Mouse (Mus musculus): ENCODE data around the gene Dhrs7b. TPM values are rescaled to one million over a fixed set of nuclear protein-coding genes. Genes with fewer than 3 reads are reported as not detected.
"Not testable (repeated sequence)": the region's sequence is repeated elsewhere in the genome, so short reads cannot be mapped to it uniquely, and the experiment has no call there.

The Dhrs7b gene
- polyA plus RNA-seq, 1 experiment from 2014 or later: 36.6 TPM

GRCm38 (mm10) chr11:60809546-60809945, 20.9 kb upstream of the Dhrs7b start:
- Histone ChIP-seq H3K9me3 (replicated peaks; ENCODE audit: control insufficient read depth, low read length) (no peaks in the 10 kb centered on the region), H3K9ac (ENCODE audit: low read length) (no peak overlapping the region), H3K27ac (ENCODE audit: low read depth, low read length) (no peak overlapping the region), H3K4me1 (ENCODE audit: control insufficient read depth, insufficient read depth, low read length) (peaks cover 7% of the 10 kb centered on the region), H3K27me3 (replicated peaks; ENCODE audit: control insufficient read depth, insufficient read depth, low read length) (no peaks in the 10 kb centered on the region), H3K36me3 (ENCODE audit: control insufficient read depth, insufficient read depth, low read length) (no peaks in the 10 kb centered on the region), H3K4me2 (ENCODE audit: low read length) (peak overlapping the region; percentile 75), H3K4me3 (ENCODE audit: low read depth, low read length) (no peak overlapping the region)
- DNase-seq (ENCODE audit: low spot score): no peak
- 42% methylated on average over 1 of the region's 1 CpGs for WGBS
- no peak for ATAC-seq

- Histone ChIP-seq H3K9me3 (replicated peaks; ENCODE audit: control insufficient read depth, low read length) (no peaks in the 10 kb centered on the region), H3K27ac (ENCODE audit: low read depth, low read length) (no peak overlapping the region), H3K4me3 (ENCODE audit: low read depth, low read length) (peak overlapping the region; percentile 41), H3K9ac (ENCODE audit: low read length) (peak overlapping the region; percentile 47), H3K36me3 (ENCODE audit: control insufficient read depth, insufficient read depth, low read length) (no peaks in the 10 kb centered on the region), H3K27me3 (replicated peaks; ENCODE audit: control insufficient read depth, insufficient read depth, low read length) (no peaks in the 10 kb centered on the region), H3K4me1 (ENCODE audit: control insufficient read depth, insufficient read depth, low read length) (peaks cover 7% of the 10 kb centered on the region), H3K4me2 (ENCODE audit: low read length) (peak overlapping the region; percentile 75)
- no peak for ATAC-seq
- no peak for DNase-seq (ENCODE audit: low spot score)
- 16% methylated on average over 14 of the region's 14 CpGs for WGBS
These were observed 20.1 kb upstream of the Dhrs7b start for GRCm38 (mm10) chr11:60810046-60810965.

GRCm38 (mm10) chr11:60811054-60811460, 19.4 kb upstream of the Dhrs7b start:
- H3K27me3 ChIP-seq (replicated peaks; ENCODE audit: control insufficient read depth, insufficient read depth, low read length): no peaks in the 10 kb centered on the region
- peak; percentile 100 for ATAC-seq
- peak overlapping the region; percentile 41 for H3K4me3 ChIP-seq (ENCODE audit: low read depth, low read length)
- H3K4me2 ChIP-seq (ENCODE audit: low read length): peak overlapping the region; percentile 75
- DNase-seq (ENCODE audit: low spot score): peak; percentile 94
- peak overlapping the region; percentile 47 for H3K9ac ChIP-seq (ENCODE audit: low read length)
- 0% methylated on average over 29 of the region's 29 CpGs for WGBS
- H3K4me1 ChIP-seq (ENCODE audit: control insufficient read depth, insufficient read depth, low read length): peaks cover 7% of the 10 kb centered on the region
- no peaks in the 10 kb centered on the region for H3K9me3 ChIP-seq (replicated peaks; ENCODE audit: control insufficient read depth, low read length)
- H3K36me3 ChIP-seq (ENCODE audit: control insufficient read depth, insufficient read depth, low read length): no peaks in the 10 kb centered on the region
- no peak overlapping the region for H3K27ac ChIP-seq (ENCODE audit: low read depth, low read length)

- not testable (repeated sequence) for H3K36me3 ChIP-seq (ENCODE audit: control insufficient read depth, insufficient read depth, low read length); H3K9me3 ChIP-seq (replicated peaks; ENCODE audit: control insufficient read depth, low read length); ATAC-seq; H3K4me1 ChIP-seq (ENCODE audit: control insufficient read depth, insufficient read depth, low read length); DNase-seq (ENCODE audit: low spot score); H3K27me3 ChIP-seq (replicated peaks; ENCODE audit: control insufficient read depth, insufficient read depth, low read length); H3K27ac ChIP-seq (ENCODE audit: low read depth, low read length)
- Histone ChIP-seq H3K4me2 (ENCODE audit: low read length) (peak within 1 kb of the TSS; percentile 75), H3K9ac (ENCODE audit: low read length) (peak within 1 kb of the TSS; percentile 47), H3K4me3 (ENCODE audit: low read depth, low read length) (peak within 1 kb of the TSS; percentile 41)
- WGBS: 29% methylated on average over 6 of the region's 6 CpGs
These were observed 18.8 kb upstream of the Dhrs7b start, which contains the start of gene Shmt1 for GRCm38 (mm10) chr11:60811618-60812017. Gene Shmt1 (minus strand): TSS chr11:60811718.

GRCm38 (mm10) chr11:60816398-60816797, 14.0 kb upstream of the Dhrs7b start:
- WGBS: 77% methylated on average over 5 of the region's 5 CpGs
- Histone ChIP-seq H3K9me3 (replicated peaks; ENCODE audit: control insufficient read depth, low read length) (no peaks in the 10 kb centered on the region), H3K9ac (ENCODE audit: low read length) (no peak overlapping the region), H3K27ac (ENCODE audit: low read depth, low read length) (no peak overlapping the region), H3K4me3 (ENCODE audit: low read depth, low read length) (no peak overlapping the region), H3K36me3 (ENCODE audit: control insufficient read depth, insufficient read depth, low read length) (no peaks in the 10 kb centered on the region), H3K4me2 (ENCODE audit: low read length) (no peak overlapping the region), H3K4me1 (ENCODE audit: control insufficient read depth, insufficient read depth, low read length) (no peaks in the 10 kb centered on the region), H3K27me3 (replicated peaks; ENCODE audit: control insufficient read depth, insufficient read depth, low read length) (no peaks in the 10 kb centered on the region)
- ATAC-seq (no peak), DNase-seq (ENCODE audit: low spot score) (no peak)

GRCm38 (mm10) chr11:60823771-60824170, 6.7 kb upstream of the Dhrs7b start:
- no peaks in the 10 kb centered on the region for H3K36me3 ChIP-seq (ENCODE audit: control insufficient read depth, insufficient read depth, low read length)
- 76% methylated on average over 2 of the region's 2 CpGs for WGBS
- no peak overlapping the region for H3K4me3 ChIP-seq (ENCODE audit: low read depth, low read length)
- no peak overlapping the region for H3K27ac ChIP-seq (ENCODE audit: low read depth, low read length)
- H3K4me2 ChIP-seq (ENCODE audit: low read length): no peak overlapping the region
- no peaks in the 10 kb centered on the region for H3K27me3 ChIP-seq (replicated peaks; ENCODE audit: control insufficient read depth, insufficient read depth, low read length)
- no peaks in the 10 kb centered on the region for H3K9me3 ChIP-seq (replicated peaks; ENCODE audit: control insufficient read depth, low read length)
- ATAC-seq (no peak), DNase-seq (ENCODE audit: low spot score) (no peak)
- no peak overlapping the region for H3K9ac ChIP-seq (ENCODE audit: low read length)
- H3K4me1 ChIP-seq (ENCODE audit: control insufficient read depth, insufficient read depth, low read length): no peaks in the 10 kb centered on the region

- WGBS: 87% methylated on average over 3 of the region's 3 CpGs
These were observed 5.2 kb upstream of the Dhrs7b start for GRCm38 (mm10) chr11:60825191-60825590.

GRCm38 (mm10) chr11:60826700-60827099, 3.7 kb upstream of the Dhrs7b start:
- no peak for ATAC-seq
- 60% methylated on average over 1 of the region's 1 CpGs for WGBS
- Histone ChIP-seq H3K9me3 (replicated peaks; ENCODE audit: control insufficient read depth, low read length) (no peaks in the 10 kb centered on the region), H3K27me3 (replicated peaks; ENCODE audit: control insufficient read depth, insufficient read depth, low read length) (no peaks in the 10 kb centered on the region), H3K4me2 (ENCODE audit: low read length) (no peak overlapping the region), H3K27ac (ENCODE audit: low read depth, low read length) (no peak overlapping the region), H3K36me3 (ENCODE audit: control insufficient read depth, insufficient read depth, low read length) (no peaks in the 10 kb centered on the region), H3K9ac (ENCODE audit: low read length) (no peak overlapping the region), H3K4me3 (ENCODE audit: low read depth, low read length) (no peak overlapping the region), H3K4me1 (ENCODE audit: control insufficient read depth, insufficient read depth, low read length) (peaks cover 5% of the 10 kb centered on the region; the same call in 1 of the 2 replicates)
- no peak for DNase-seq (ENCODE audit: low spot score)

More at GRCm38 (mm10) chr11:60825191-60825590, 5.2 kb upstream of the Dhrs7b start:
- Histone ChIP-seq H3K36me3 (ENCODE audit: control insufficient read depth, insufficient read depth, low read length) (no peaks in the 10 kb centered on the region), H3K27ac (ENCODE audit: low read depth, low read length) (no peak overlapping the region), H3K27me3 (replicated peaks; ENCODE audit: control insufficient read depth, insufficient read depth, low read length) (no peaks in the 10 kb centered on the region), H3K4me3 (ENCODE audit: low read depth, low read length) (no peak overlapping the region), H3K9ac (ENCODE audit: low read length) (no peak overlapping the region), H3K4me1 (ENCODE audit: control insufficient read depth, insufficient read depth, low read length) (no peaks in the 10 kb centered on the region), H3K9me3 (replicated peaks; ENCODE audit: control insufficient read depth, low read length) (no peaks in the 10 kb centered on the region), H3K4me2 (ENCODE audit: low read length) (no peak overlapping the region)
- DNase-seq (ENCODE audit: low spot score) (no peak), ATAC-seq (no peak)

All from forebrain, embryonic 14.5 days (tissue).